Mouse (Mus musculus) gonadal fat pad, adult 2 months (tissue): ENCODE data around the gene Zfp579. TPM values are rescaled to one million over a fixed set of nuclear protein-coding genes. Genes with fewer than 3 reads are reported as not detected.
"Not testable (repeated sequence)": the region's sequence is repeated elsewhere in the genome, so short reads cannot be mapped to it uniquely, and the experiment has no call there.

Experiments used
- DNase-seq: peaks from one replicate; pipeline ENCODE4 v3.0.0-alpha.2; 2012; ENCODE audit warnings: low read depth
- polyA plus RNA-seq: library from polyadenylated mRNA; depleted of rRNA; stranded (reverse); fragments of >200 nt; gene quantifications from 2 replicates; pipeline ENCODE4 v1.2.3, GENCODE M21; 2012; rRNA removed

Gene Zfp579
- 37.0 and 39.8 TPM in 2 replicates for polyA plus RNA-seq

GRCm38 (mm10) chr7:4996003-4996895 is at the start of gene Zfp579:
TSS of gene Zfp579 (minus strand) at chr7:4996158.
- DNase-seq: no peak

- no peak for DNase-seq
Observed at GRCm38 (mm10) chr7:5044981-5045380, 49.0 kb upstream of the Zfp579 start.

GRCm38 (mm10) chr7:5038940-5039339 is 43.0 kb upstream of the Zfp579 start:
- DNase-seq: no peak

- DNase-seq: no peak
Observed at GRCm38 (mm10) chr7:5038109-5038732, 42.3 kb upstream of the Zfp579 start, which contains the start of gene Zfp784. TSS of gene Zfp784 (minus strand) at chr7:5038446.

GRCm38 (mm10) chr7:5037467-5037866 is 41.5 kb upstream of the Zfp579 start:
- DNase-seq: no peak

GRCm38 (mm10) chr7:5037026-5037425 is 41.1 kb upstream of the Zfp579 start:
- DNase-seq: no peak

- no peak for DNase-seq
Observed at GRCm38 (mm10) chr7:5036136-5036535, 40.2 kb upstream of the Zfp579 start.

- DNase-seq: no peak
Observed at GRCm38 (mm10) chr7:5035628-5036027, 39.7 kb upstream of the Zfp579 start.

- no peak for DNase-seq
Observed at GRCm38 (mm10) chr7:5033818-5034217, 37.9 kb upstream of the Zfp579 start, which contains the start of gene 4632433K11Rik. TSS of gene 4632433K11Rik (plus strand) at chr7:5034118.

GRCm38 (mm10) chr7:5031496-5031895 is 35.5 kb upstream of the Zfp579 start:
- DNase-seq: no peak

GRCm38 (mm10) chr7:5030554-5031275 is 34.8 kb upstream of the Zfp579 start:
- no peak for DNase-seq

GRCm38 (mm10) chr7:5029946-5030345 is 34.0 kb upstream of the Zfp579 start:
- DNase-seq: no peak

GRCm38 (mm10) chr7:5029543-5029942 is 33.6 kb upstream of the Zfp579 start:
- DNase-seq: no peak

- no peak for DNase-seq
Observed at GRCm38 (mm10) chr7:5021197-5021596, 25.2 kb upstream of the Zfp579 start.

GRCm38 (mm10) chr7:5020685-5021084 is 24.7 kb upstream of the Zfp579 start:
- DNase-seq: no peak

- DNase-seq: no peak
Observed at GRCm38 (mm10) chr7:5020000-5020681, 24.2 kb upstream of the Zfp579 start, which contains the start of the genes Zfp865 and Ccdc106. TSS of gene Zfp865 (plus strand) at chr7:5020376. TSS of gene Ccdc106 (plus strand) at chr7:5020553.

- not testable (repeated sequence) for DNase-seq
Observed at GRCm38 (mm10) chr7:5019576-5019975, 23.6 kb upstream of the Zfp579 start.

GRCm38 (mm10) chr7:5017931-5018330 is 22.0 kb upstream of the Zfp579 start:
- no peak for DNase-seq

- DNase-seq: no peak
Observed at GRCm38 (mm10) chr7:5017352-5017751, 21.4 kb upstream of the Zfp579 start.

GRCm38 (mm10) chr7:5016920-5017319 is 21.0 kb upstream of the Zfp579 start:
- no peak for DNase-seq

- no peak for DNase-seq
Observed at GRCm38 (mm10) chr7:5016057-5016456, 20.1 kb upstream of the Zfp579 start.
